Comparison of ENCODE assay signal across 8 mouse cellular contexts in the genomic region with DNA sequence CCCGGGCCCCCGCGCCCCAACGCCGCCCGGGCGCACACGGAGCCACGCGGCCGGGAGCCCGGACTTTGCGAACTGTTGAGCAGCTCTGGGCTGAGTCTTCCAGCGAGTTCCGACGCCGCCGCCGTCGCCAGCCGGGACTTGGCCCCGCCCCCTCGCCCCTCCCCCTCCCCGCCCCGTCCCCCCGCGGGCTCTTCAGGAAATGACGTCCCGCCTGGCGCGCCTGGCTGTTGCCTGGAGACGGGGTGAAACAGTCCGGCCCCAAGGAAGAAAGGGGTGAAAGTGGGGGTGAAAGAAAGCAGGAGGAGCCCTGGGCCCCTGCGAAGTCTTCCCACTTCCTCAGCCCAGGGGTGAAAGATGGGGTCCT. TPM values are rescaled to one million over a fixed set of nuclear protein-coding genes. Genes with fewer than 3 reads are reported as not detected.
A peak's percentile ranks its signal among the peaks of the same experiment; 100 is the strongest.
DNase-seq lines count a peak whose midpoint lies in the region; ATAC-seq and TF ChIP-seq lines count a peak whose summit lies in the region.

A gene (minus strand): TSS at position 77 of the 364 bp plus-strand sequence.

- H3K9me3 ChIP-seq in embryonic facial prominence, embryonic 12.5 days, result no peaks in the 10 kb centered on the region

- TF ChIP-seq POLR2A in liver, adult 2 months (IDR thresholded peaks at IDR 0.05; ENCODE audit: extremely low read depth, insufficient read depth, low read length), result 0 out of 2 replicates have a peak, but pooled peaks have one; percentile 18

- peaks cover 28% of the 10 kb centered on the region; the same call in 1 of the 2 replicates for H3K4me1 ChIP-seq in embryonic facial prominence, embryonic 12.5 days
- peaks cover 3% of the 10 kb centered on the region for H3K4me1 ChIP-seq in liver, adult 2 months (ENCODE audit: control insufficient read depth, insufficient read depth, low read length)

- peaks cover 21% of the 10 kb centered on the region for H3K27me3 ChIP-seq in embryonic facial prominence, embryonic 12.5 days
- peaks cover 6% of the 10 kb centered on the region for H3K27me3 ChIP-seq in liver, adult 2 months (ENCODE audit: control insufficient read depth, insufficient read depth, low read length)

- no peak; the same call in 1 of the 2 replicates for ATAC-seq in cerebellum, adult (ENCODE audit: insufficient number of reproducible peaks, low FRiP score, low TSS enrichment)
- peak; percentile 77 for ATAC-seq in embryonic facial prominence, embryonic 12.5 days (ENCODE audit: insufficient number of reproducible peaks, insufficient read depth, low FRiP score, low TSS enrichment)
- ATAC-seq in monocyte, adult 5-6 weeks (replicated peaks; ENCODE audit: insufficient number of reproducible peaks, low FRiP score, low TSS enrichment, poor library complexity, severe bottlenecking), result peak; percentile 48

- DNase-seq in cerebellum, adult 11 months, result peak; percentile 10
- DNase-seq in heart, adult 9 months (ENCODE audit: low spot score in 2 of 2), result peak; percentile 59 to 64
- peak; percentile 77 for DNase-seq in kidney, adult 9 months
- peak; percentile 35 for DNase-seq in liver, adult 2 months (ENCODE audit: extremely low read depth, low read depth, low spot score)
- peak; percentile 72 to 74 for DNase-seq in spleen, postnatal 36 days (ENCODE audit: low spot score in 2 of 2)

- H3K9ac ChIP-seq in embryonic facial prominence, embryonic 12.5 days, result peak within 1 kb of the TSS; percentile 67
- peak within 1 kb of the TSS; percentile 76 for H3K9ac ChIP-seq in liver, adult 2 months (ENCODE audit: low read depth, low read length)

- H3K36me3 ChIP-seq in embryonic facial prominence, embryonic 12.5 days, result no peaks in the 10 kb centered on the region
- no peaks in the 10 kb centered on the region for H3K36me3 ChIP-seq in liver, adult 2 months (ENCODE audit: control insufficient read depth, insufficient read depth, low read length)

- no peak for TF ChIP-seq CTCF in liver, adult 2 months (IDR thresholded peaks at IDR 0.05; ENCODE audit: low read depth, low read length)

- H3K79me2 ChIP-seq in liver, adult 2 months (ENCODE audit: control insufficient read depth, insufficient read depth, low read length), result no peaks in the 10 kb centered on the region

- 0 out of 2 replicates have a peak within 1 kb of the TSS, but pooled peaks have one; percentile 30 for H3K27ac ChIP-seq in embryonic facial prominence, embryonic 12.5 days
- H3K27ac ChIP-seq in liver, adult 2 months (replicated peaks; ENCODE audit: insufficient read depth, low read depth, low read length), result no peak within 1 kb of the TSS

- H3K4me2 ChIP-seq in embryonic facial prominence, embryonic 12.5 days (replicated peaks), result peak within 1 kb of the TSS; percentile 94

- 0% methylated on average over 28 of the region's 34 CpGs for WGBS in embryonic facial prominence, embryonic 12.5 days
- WGBS in liver, adult 2 months, result under 1% methylated on average over 29 of the region's 34 CpGs

- H3K4me3 ChIP-seq in embryonic facial prominence, embryonic 12.5 days, result peak within 1 kb of the TSS; percentile 65
- peak within 1 kb of the TSS; percentile 66 for H3K4me3 ChIP-seq in liver, adult 2 months (ENCODE audit: insufficient read depth, low read depth, low read length)

RNA-seq across cellular contexts. Expression of the gene that starts here (rescaled TPM):
- polyA plus RNA-seq in embryonic facial prominence, embryonic 12.5 days (2016; fragmentation: Nextera tagmentation; extraction: Ambion mirVana), result 7.1 and 8.6 TPM in 2 replicates
- total RNA-seq in liver, adult 2 months (2014; rRNA removed), result 0.20 and 0.37 TPM in 2 replicates
- 0.87 and 0.89 TPM in 2 replicates for polyA plus RNA-seq in liver, adult 2 months (2012; rRNA removed)
- 0.78 to 3.2 TPM (median 0.85 TPM) in 3 replicates for total RNA-seq in monocyte, adult 5-6 weeks (2017)

Comparison
In these comparisons a context has a peak if more than half of its experiments do, and no peak if none do; other contexts are left out.
1. Peak in DNase-seq, H3K4me3 ChIP-seq and H3K9ac ChIP-seq in liver, adult 2 months; RNA of the gene not detected or under 1 TPM.
2. DNase-seq: peak in every context shown above with its lines; median percentile 77 in kidney, adult 9 months; 73 in spleen, postnatal 36 days; 62 in heart, adult 9 months; 35 in liver, adult 2 months; 10 in cerebellum, adult 11 months.